Mouse (Mus musculus) embryonic facial prominence, embryonic 11.5 days (tissue): ENCODE results near the gene Kri1. TPM values are rescaled to one million over a fixed set of nuclear protein-coding genes. Genes with fewer than 3 reads are reported as not detected.

ENCODE experiments used
- ATAC-seq: fragments of 200-750 bp; cut with Nextera tagmentation; replicated peaks from 2 replicates; pipeline ENCODE4 v1.8.0; 2017; ENCODE audit warnings: low read depth; ENCODE audit not compliant: insufficient number of reproducible peaks, low FRiP score, low TSS enrichment
- DNase-seq: peaks from one replicate; pipeline ENCODE4 v3.0.0-alpha.2; 2015; ENCODE audit warnings: low spot score
- H3K27ac ChIP-seq: fragments of 300-500 bp; sonication (generic); replicated peaks from 2 replicates; pipeline ENCODE4 v1.5.1; 2014; ENCODE audit warnings: mild to moderate bottlenecking, low read depth, low read length, control low read depth
- H3K27me3 ChIP-seq: fragments of 300-500 bp; sonication (generic); 2 replicates; pipeline ENCODE4 v1.6.1; 2014; ENCODE audit warnings: mild to moderate bottlenecking, low read length, moderate library complexity, mixed read lengths; ENCODE audit not compliant: control insufficient read depth, insufficient read depth
- H3K36me3 ChIP-seq: fragments of 300-500 bp; sonication (generic); replicated peaks from 2 replicates; pipeline ENCODE4 v1.6.1; 2014; ENCODE audit warnings: low read depth, mild to moderate bottlenecking, low read length, moderate library complexity, mixed read lengths; ENCODE audit not compliant: control insufficient read depth, insufficient read depth
- H3K4me1 ChIP-seq: fragments of 300-500 bp; sonication (generic); 2 replicates; pipeline ENCODE4 v1.6.1; 2014; ENCODE audit warnings: low read length, mixed read lengths; ENCODE audit not compliant: control insufficient read depth, insufficient read depth
- H3K4me2 ChIP-seq: fragments of 300-500 bp; sonication (generic); 2 replicates; pipeline ENCODE4 v1.6.1; 2014; ENCODE audit warnings: low read depth, mild to moderate bottlenecking, control low read depth, low read length, moderate library complexity
- H3K4me3 ChIP-seq: fragments of 300-500 bp; sonication (generic); 2 replicates; pipeline ENCODE4 v1.5.1; 2014; ENCODE audit warnings: low read depth, low read length, control low read depth
- H3K9ac ChIP-seq: fragments of 300-500 bp; sonication (generic); replicated peaks from 2 replicates; pipeline ENCODE4 v1.6.1; 2014; ENCODE audit warnings: mild to moderate bottlenecking, control low read depth, low read length
- H3K9me3 ChIP-seq: fragments of 300-500 bp; sonication (generic); replicated peaks from 2 replicates; pipeline ENCODE4 v1.6.1; 2016; ENCODE audit warnings: mild to moderate bottlenecking, low read length, inconsistent platforms, mixed read lengths; ENCODE audit not compliant: control insufficient read depth
- WGBS: fragments of 180-500 bp; shearing (Covaris S2); extraction: QIAGEN DNeasy Blood & Tissue Kit; methylation state at CpG from one replicate; pipeline ENCODE4 v1.1.7; 2014; 5-methylcytosine and 5-hydroxymethylcytosine counted together
- polyA plus RNA-seq: library from polyadenylated mRNA; unstranded; fragments of >200 nt; fragmentation: Nextera tagmentation; extraction: Ambion mirVana; gene quantifications from 2 replicates; pipeline ENCODE4 v1.2.1, GENCODE M21; 2014

The Kri1 gene
- polyA plus RNA-seq, 1 experiment from 2014 or later, result 13.3 TPM

GRCm38 (mm10) chr9:21236991-21237367 is 50.8 kb downstream of the Kri1 start:
- Histone ChIP-seq H3K4me2 (peak overlapping the region; percentile 70), H3K9ac (peak overlapping the region; percentile 98; the same call in 1 of the 2 replicates), H3K4me1 (peaks cover 7% of the 10 kb centered on the region; the same call in 1 of the 2 replicates), H3K4me3 (peak overlapping the region; percentile 94; the same call in 1 of the 2 replicates), H3K27ac (no peak overlapping the region), H3K36me3 (peaks cover 2% of the 10 kb centered on the region; the same call in 1 of the 2 replicates), H3K27me3 (0 out of 2 replicates have a peak, but pooled peaks cover under 1% of the 10 kb centered on the region), H3K9me3 (no peaks in the 10 kb centered on the region)
- 81% methylated on average over 25 of the region's 25 CpGs for WGBS
- no peak for ATAC-seq
- no peak for DNase-seq

GRCm38 (mm10) chr9:21235341-21235740 is 52.4 kb downstream of the Kri1 start:
- H3K27me3 ChIP-seq, result no peaks in the 10 kb centered on the region
- no peak overlapping the region for H3K4me2 ChIP-seq
- 91% methylated on average over 4 of the region's 4 CpGs for WGBS
- H3K36me3 ChIP-seq, result peaks cover 2% of the 10 kb centered on the region; the same call in 1 of the 2 replicates
- no peak for DNase-seq
- no peak overlapping the region for H3K9ac ChIP-seq
- H3K9me3 ChIP-seq, result no peaks in the 10 kb centered on the region
- ATAC-seq, result no peak
- H3K4me1 ChIP-seq, result peaks cover 7% of the 10 kb centered on the region; the same call in 1 of the 2 replicates
- no peak overlapping the region for H3K27ac ChIP-seq
- no peak overlapping the region for H3K4me3 ChIP-seq

GRCm38 (mm10) chr9:21233805-21234204 is 54.0 kb downstream of the Kri1 start:
- no peak for DNase-seq
- Histone ChIP-seq H3K4me2 (no peak overlapping the region), H3K9ac (no peak overlapping the region), H3K27ac (no peak overlapping the region), H3K36me3 (peaks cover 6% of the 10 kb centered on the region), H3K4me1 (peaks cover 7% of the 10 kb centered on the region; the same call in 1 of the 2 replicates), H3K27me3 (no peaks in the 10 kb centered on the region), H3K9me3 (no peaks in the 10 kb centered on the region), H3K4me3 (no peak overlapping the region)
- no peak for ATAC-seq
- 76% methylated on average over 28 of the region's 28 CpGs for WGBS

- ATAC-seq, result no peak
- Histone ChIP-seq H3K4me3 (no peak overlapping the region), H3K36me3 (peaks cover 6% of the 10 kb centered on the region), H3K9ac (no peak overlapping the region), H3K27ac (no peak overlapping the region), H3K9me3 (no peaks in the 10 kb centered on the region), H3K4me2 (no peak overlapping the region), H3K27me3 (no peaks in the 10 kb centered on the region), H3K4me1 (peaks cover 7% of the 10 kb centered on the region; the same call in 1 of the 2 replicates)
- no peak for DNase-seq
- 86% methylated on average over 29 of the region's 29 CpGs for WGBS
These were observed 54.4 kb downstream of the Kri1 start for GRCm38 (mm10) chr9:21233366-21233765.

- DNase-seq (no peak), ATAC-seq (no peak)
- Histone ChIP-seq H3K4me1 (peaks cover 7% of the 10 kb centered on the region; the same call in 1 of the 2 replicates), H3K36me3 (peaks cover 6% of the 10 kb centered on the region), H3K27ac (no peak overlapping the region), H3K9ac (no peak overlapping the region), H3K4me2 (no peak overlapping the region), H3K9me3 (no peaks in the 10 kb centered on the region), H3K4me3 (no peak overlapping the region), H3K27me3 (no peaks in the 10 kb centered on the region)
- 90% methylated on average over 5 of the region's 5 CpGs for WGBS
These were observed 54.9 kb downstream of the Kri1 start for GRCm38 (mm10) chr9:21232867-21233266.

- H3K36me3 ChIP-seq, result peaks cover 4% of the 10 kb centered on the region
- no peak for ATAC-seq
These were observed 56.2 kb downstream of the Kri1 start for GRCm38 (mm10) chr9:21231551-21231950.

GRCm38 (mm10) chr9:21227342-21227741 is 60.4 kb downstream of the Kri1 start:
- 0 out of 2 replicates have a peak overlapping the region, but pooled peaks have one; percentile 1 for H3K4me3 ChIP-seq
- DNase-seq, result peak; percentile 69
- no peak overlapping the region for H3K27ac ChIP-seq
- peak overlapping the region; percentile 39 for H3K9ac ChIP-seq
- H3K36me3 ChIP-seq, result peaks cover 4% of the 10 kb centered on the region
- no peaks in the 10 kb centered on the region for H3K27me3 ChIP-seq
- 0 out of 2 replicates have a peak, but pooled peaks have one; percentile 35 for ATAC-seq
- peak overlapping the region; percentile 22 for H3K4me2 ChIP-seq
- H3K9me3 ChIP-seq, result no peaks in the 10 kb centered on the region
- H3K4me1 ChIP-seq, result no peaks in the 10 kb centered on the region
- 11% methylated on average over 16 of the region's 16 CpGs for WGBS

More at GRCm38 (mm10) chr9:21231551-21231950, 56.2 kb downstream of the Kri1 start:
- no peaks in the 10 kb centered on the region for H3K27me3 ChIP-seq
- no peaks in the 10 kb centered on the region for H3K9me3 ChIP-seq
- no peak overlapping the region for H3K4me3 ChIP-seq
- no peak overlapping the region for H3K4me2 ChIP-seq
- DNase-seq, result no peak
- WGBS, result 47% methylated on average over 23 of the region's 23 CpGs
- no peak overlapping the region for H3K27ac ChIP-seq
- H3K9ac ChIP-seq, result no peak overlapping the region
- H3K4me1 ChIP-seq, result no peaks in the 10 kb centered on the region

GRCm38 (mm10) chr9:21225415-21225758 is 62.4 kb downstream of the Kri1 start:
- ATAC-seq (no peak), DNase-seq (no peak)
- 21% methylated on average over 7 of the region's 7 CpGs for WGBS
- no peaks in the 10 kb centered on the region for H3K9me3 ChIP-seq
- no peak overlapping the region for H3K4me3 ChIP-seq
- no peaks in the 10 kb centered on the region for H3K4me1 ChIP-seq
- no peak overlapping the region for H3K27ac ChIP-seq
- no peaks in the 10 kb centered on the region for H3K27me3 ChIP-seq
- H3K36me3 ChIP-seq, result peaks cover 4% of the 10 kb centered on the region
- no peak overlapping the region; the same call in 1 of the 2 replicates for H3K4me2 ChIP-seq
- H3K9ac ChIP-seq, result no peak overlapping the region
